Mouse (Mus musculus) kidney, adult 8-10 months (tissue): ENCODE data around the gene Timmdc1.
A peak's percentile ranks its signal among the peaks of the same experiment; 100 is the strongest.
"Not testable (repeated sequence)": the region's sequence is repeated elsewhere in the genome, so short reads cannot be mapped to it uniquely, and the experiment has no call there.

Experiments
- DNase-seq, 2 experiments: peaks; one replicate each; pipeline ENCODE4 v3.0.0; 2022

Gene Timmdc1

DNA sequence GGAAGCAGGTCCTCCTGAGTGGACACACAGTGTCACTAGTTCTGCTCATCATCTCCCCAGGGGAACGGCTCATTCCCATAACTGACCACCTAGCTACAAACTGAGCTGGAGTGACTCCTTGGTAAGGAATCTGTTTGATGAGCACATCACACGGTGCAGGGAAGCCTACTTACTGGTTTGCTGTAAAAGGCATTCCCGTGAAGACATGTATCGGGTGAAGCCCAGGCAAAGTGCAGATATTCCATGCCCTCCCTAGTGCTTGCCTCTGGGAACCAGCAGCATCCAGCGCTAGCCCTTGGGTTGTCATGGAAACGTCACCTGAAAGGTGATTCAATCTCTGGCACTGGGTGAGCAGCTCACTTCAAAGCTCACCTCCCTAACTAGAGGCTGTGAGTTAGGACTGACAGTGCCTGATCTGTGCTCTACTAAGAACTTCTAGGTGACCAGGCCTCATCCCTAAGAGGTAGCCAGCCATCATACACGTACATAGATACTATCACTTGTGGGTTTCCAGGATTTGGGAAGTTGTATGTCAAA, 25.8 kb downstream of the Timmdc1 start:
- DNase-seq = no peak

DNA sequence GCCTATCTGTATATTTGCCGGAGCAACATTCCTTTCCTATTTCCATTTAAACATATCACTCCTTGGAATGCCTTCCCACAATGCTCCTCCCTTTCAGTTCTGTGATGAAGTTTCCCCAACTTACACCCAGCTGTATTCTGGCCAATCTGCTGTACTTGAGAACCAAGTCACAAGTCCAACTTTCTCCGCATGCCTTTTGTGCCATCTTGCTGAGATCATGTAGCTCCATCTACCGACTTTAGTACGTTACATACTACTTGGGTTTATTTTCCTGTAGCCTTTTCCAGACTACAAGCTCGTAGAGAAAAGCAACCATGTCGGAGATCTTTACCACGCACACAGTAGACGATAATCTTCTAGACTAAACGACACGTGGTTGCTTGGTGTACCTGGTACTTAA, 28.6 kb downstream of the Timmdc1 start:
- peak in 1 of 2 experiments; percentile 30 for DNase-seq

DNA sequence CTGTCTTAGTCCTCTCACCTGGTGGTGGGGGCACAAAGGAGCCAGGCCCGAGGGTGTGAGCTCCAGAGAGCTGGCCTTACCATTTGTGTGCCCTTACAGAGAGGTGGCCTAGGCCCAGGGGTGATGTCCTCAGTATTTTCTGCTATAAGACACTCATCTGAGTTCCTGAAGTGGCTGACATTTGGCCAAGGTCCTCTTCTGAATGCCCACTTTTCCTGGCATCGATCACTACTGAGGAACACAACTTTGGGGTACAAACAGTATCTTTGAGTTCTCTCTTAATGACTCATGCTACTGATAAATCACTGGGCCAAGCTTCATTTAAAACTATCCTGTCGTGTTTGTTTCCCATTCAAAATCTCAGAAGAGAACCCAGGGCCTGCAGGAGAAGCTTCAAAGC, 29.9 kb downstream of the Timmdc1 start:
- DNase-seq = no peak

DNA sequence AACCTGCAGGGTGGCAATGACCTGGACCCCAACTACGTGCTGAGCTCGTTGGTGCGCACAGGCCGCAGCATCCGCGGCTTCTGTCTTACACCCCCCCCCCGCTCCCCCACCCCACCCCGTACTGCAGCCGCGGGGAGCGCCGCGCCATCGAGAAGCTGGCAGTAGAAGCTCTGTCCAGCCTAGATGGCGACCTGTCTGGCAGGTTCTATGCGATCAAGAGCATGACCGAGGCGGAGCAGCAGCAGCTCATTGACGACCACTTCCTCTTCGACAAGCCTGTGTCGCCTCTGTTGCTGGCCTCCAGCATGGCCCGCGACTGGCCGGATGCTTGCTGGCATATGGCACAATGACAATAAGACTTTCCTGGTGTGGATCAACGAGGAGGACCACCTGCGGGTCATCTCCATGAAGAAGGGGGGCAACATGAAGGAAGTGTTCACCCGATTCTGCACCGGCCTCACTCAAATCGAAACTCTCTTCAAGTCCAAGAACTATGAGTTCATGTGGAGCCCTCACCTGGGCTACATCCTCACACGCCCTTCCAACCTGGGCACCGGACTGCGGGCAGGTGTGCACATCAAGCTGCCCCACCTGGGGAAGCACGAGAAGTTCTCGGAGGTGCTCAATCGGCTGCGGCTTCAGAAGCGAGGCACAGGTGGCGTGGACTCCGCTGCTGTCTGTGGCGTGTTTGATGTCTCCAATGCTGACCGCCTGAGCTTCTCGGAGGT, 38.7 kb downstream of the Timmdc1 start:
- no peak for DNase-seq

DNA sequence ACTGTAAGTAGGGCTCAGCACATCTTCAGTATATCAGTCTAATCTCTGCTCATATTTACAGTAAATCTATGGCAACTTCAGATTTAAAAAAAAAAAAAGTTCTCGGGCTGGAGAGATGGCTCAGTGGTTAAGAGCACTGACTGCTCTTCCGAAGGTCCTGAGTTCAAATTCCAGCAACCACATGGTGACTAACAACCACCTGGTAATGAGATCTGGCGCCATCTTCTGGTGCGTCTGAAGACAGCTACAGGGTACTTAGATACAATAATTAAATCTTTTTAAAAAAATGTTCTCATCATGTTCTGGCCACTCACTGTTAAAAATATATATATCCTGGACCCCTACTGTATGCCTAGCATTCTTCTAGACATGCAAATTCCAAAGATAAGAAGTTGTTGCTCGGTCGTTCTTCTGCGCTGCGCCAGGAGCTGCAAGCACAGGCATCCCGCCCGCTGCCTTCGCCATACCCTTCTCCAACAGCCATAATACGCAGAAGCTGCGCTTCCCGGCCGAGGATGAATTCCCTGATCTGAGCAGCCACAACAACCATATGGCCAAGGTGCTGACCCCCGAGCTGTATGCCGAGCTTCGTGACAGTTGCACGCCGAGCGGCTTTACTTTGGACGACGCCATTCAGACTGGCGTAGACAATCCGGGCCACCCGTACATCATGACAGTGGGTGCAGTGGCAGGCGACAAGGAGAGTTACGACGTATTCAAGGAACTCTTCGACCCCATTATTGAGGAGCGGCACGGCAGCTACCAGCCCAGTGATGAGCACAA, 39.5 kb downstream of the Timmdc1 start:
- DNase-seq = peak in 1 of 2 experiments; percentile 20

DNA sequence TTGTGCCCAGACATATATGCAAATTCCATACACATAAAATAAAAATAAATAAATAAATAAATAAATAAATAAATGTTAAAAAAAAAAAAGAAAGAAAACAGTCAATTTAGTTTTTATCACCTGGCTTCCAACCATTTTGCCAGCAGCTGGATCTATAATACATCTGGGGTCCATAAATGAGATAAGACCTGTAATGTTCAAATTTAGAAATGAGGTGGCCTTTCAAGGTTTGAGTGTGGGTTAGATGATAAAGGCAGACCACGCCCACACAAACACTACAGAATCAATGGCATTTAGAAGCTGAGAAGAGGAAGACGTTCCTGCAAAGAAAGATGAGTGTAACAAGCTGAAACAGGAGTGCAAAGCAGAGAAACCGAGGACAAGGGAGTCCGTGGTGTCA, 41.1 kb downstream of the Timmdc1 start:
- no peak for DNase-seq

DNA sequence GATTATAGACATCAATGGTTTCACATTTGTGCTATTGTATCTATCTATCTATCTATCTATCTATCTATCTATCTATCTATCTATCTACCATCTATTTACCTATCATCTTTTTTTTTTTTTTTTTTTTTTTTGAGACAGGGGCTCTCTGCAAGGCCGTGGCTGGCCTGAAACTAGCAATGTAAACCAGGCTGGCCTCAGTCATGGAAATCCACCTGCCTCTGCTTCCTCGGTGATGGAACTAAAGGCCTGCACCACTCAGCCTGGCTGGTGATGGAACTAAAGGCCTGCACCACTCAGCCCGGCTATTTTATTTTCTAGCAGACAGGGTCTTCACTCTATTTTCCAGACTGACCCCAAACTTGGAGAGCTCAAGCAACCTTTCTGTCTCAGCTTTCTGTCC, 44.2 kb downstream of the Timmdc1 start:
- DNase-seq = no peak

DNA sequence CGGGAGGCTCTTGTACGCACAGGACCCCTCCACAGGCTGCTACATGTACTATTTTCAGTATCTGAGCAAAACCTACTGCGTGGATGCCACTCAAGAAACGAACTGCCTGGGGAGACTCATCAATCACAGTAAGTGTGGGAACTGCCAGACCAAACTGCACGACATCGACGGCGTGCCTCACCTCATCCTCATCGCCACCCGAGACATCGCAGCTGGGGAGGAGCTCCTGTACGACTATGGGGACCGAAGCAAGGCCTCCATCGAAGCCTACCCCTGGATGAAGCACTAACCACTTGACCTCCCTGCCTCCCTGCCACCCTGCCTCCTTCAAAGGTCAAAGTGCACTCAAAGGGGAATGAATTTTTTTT, 45.2 kb downstream of the Timmdc1 start:
- not testable (repeated sequence) for DNase-seq

DNA sequence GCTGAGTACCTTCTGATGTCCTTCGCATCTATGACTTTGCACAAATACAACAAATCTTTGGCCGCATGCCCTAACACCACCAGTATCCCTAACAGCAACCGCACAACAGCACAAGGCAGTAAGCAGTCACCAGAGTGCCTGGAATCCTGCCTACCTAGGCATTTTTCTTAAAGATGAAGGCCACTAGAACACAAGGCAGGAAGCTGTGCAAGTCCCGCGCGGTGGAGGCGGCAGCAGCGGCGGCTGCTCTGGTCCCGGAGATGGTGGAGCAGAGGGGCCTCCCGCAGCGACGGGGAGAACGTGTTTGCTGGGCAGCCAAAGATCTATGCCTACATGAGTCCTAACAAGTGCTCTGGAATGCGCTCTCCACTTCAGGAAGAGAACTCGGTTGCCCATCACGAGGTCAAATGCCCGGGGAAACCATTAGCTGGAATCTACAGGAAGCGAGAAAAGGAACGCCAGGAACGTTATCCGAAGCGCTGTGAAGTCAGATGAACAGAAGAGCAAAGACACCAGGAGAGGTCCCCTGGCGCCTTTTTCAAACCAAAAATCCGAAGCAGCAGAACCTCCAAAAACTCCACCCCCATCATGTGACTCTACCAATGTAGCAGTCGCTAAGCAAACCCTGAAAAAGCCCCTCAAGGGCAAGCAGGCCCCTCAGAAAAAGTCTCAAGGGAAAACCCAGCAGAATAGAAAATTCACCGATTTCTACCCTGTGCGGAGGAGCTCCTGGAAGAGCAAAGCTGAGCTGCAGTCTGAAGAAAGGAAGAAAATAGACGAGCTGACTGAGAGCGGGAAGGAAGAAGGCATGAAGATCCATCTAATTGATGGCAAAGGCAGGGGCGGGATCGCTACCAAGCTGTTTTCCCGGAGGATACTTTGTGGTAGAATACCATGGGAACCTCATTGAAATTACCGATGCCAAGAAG, 45.9 kb downstream of the Timmdc1 start:
- peak in 1 of 2 experiments; percentile 19 for DNase-seq

DNA sequence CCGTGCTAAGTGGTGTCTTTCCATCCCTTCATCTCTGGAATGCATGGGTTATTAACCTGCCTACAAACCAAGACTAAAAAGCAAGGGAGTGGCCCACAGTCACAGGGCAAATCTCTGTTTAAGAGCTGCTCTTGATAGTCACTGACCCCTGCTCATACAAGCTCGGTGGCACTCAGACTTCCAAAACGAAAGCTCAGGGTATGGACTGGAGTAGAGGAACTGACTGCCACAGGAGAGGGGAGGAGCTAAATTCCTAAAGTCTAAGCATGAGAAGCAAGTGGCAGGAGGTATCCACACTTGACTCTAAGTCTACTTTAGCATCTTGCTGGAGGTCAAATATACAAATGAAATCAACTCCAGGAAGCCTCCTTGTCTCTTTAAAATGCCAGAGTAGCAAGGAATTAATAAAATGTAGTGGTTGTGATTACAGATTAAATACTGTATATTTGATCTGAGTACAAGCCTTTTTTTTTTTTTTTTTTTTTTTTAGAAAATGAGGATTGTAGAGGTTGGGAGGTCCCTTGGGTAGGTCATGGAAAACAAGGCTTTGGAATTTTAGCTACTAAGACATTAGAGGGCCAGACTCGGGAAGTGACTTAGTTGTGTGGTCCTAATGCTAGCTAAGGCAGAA, 46.7 kb downstream of the Timmdc1 start:
- DNase-seq = no peak

DNA sequence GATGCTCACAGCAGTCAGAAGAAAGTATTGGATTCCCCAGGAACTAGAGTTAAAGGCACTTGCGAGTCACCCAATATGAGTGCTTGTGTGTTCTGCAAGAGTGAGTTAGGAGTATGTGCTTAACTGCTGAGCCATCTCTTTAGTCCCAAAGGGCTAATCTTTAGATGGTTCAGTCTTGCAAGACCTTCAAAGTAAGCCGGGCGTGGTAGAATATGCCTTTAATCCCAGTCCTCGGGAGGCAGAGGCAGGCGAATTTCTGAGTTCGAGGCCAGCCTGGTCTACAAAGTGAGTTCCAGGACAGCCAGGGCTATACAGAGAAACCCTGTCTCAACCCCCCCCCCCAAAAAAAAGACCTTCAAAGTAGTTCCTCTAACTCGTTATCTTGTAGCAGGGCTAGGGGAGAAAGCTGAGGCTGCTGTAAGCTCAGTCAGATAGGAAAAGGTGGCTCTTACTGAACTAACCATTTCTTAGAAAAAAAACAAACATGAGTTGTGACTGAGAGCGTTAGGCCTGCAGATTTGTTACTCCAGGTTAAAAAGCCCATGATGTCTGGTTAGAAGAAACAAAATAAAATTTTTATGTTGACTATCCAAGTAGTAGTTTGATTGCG, 47.7 kb downstream of the Timmdc1 start:
- no peak for DNase-seq

DNA sequence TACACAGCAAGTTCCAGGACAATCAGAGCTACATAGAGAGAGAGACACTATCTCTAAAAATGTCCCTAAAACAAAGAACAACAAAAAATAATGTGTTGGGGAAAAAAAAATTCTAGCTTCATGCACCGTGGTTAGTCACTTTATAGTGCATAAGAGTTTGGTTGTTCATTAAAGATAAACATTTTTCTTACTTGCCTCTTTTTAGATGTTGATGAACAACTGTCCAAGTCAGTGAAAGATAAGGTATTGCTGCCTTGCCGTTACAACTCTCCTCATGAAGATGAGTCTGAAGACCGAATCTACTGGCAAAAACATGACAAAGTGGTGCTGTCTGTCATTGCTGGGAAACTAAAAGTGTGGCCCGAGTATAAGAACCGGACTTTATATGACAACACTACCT, 48.8 kb downstream of the Timmdc1 start:
- no peak for DNase-seq

DNA sequence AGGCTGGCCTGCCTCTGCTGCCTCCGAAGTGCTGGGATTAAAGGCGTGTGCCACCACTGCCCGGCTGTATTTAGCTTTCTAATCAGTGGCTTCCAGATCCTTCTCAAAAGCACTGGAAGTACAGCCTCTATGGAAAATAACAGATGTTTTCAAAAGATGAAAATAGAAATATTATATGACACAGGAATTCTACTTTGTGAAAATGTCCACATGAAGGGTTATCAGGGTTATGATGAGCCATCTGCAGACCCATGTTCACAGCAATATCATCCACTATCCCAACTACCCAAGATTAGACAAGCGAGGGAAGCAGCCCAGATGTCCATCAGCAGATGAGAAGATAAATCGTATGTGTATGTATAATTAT, 50.0 kb downstream of the Timmdc1 start:
- DNase-seq = no peak

DNA sequence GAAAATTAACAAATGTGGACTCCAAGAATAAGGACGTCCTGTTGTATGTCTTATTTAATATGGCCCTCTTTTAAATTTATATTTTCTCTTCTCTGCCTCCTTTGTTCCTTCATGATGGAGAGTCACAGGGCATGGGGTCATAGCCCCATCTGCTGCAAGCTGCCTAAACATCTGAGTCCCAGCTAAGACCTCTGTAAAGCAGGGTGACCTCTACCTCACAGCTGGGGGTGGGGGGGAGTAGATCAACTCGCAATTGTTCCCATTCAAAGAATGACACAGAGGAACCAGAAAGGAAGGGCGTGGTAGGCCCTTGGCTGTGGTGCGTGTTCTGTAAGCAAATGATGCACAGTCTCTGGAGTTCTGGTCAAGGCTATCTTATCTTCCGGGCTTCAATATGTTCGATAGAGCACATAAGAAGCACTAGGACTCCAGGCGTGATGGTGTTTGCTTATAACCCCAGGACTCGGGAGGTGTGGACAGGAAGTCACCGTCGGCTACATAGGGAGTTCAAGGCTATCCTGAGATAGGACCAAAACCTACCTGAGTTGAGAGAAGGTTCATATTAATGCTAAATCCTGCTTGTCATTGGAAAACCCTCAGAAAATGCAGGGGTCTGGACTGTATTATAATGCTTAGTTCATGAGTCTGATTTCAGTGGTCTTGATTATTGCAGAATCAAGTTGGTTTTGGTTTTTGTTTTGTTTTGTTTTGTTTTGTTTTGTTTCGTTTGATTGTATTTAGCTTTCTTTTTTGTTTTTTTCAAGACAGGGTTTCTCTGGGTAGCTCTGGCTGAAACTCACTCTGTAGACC, 50.6 kb downstream of the Timmdc1 start:
- DNase-seq = no peak

DNA sequence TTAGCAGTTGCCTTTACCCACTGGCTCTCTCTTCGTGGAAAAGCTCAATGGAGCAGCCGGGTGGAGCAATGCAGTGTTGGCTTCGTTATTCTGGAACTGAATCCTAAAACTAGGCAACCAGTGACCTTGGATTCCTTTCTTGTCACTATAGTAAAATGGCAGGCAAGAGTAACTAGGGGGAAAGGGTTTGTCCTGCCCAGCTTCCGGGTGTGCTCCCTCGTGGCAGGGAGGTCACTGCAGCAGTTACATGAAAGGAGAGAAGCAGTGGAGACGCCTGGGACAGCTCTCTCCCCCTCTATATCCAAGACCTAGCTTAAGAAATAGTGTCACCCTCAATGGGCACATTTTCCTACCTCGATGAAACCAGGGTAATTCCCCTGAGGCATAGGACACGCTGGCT, 53.0 kb downstream of the Timmdc1 start:
- no peak for DNase-seq

DNA sequence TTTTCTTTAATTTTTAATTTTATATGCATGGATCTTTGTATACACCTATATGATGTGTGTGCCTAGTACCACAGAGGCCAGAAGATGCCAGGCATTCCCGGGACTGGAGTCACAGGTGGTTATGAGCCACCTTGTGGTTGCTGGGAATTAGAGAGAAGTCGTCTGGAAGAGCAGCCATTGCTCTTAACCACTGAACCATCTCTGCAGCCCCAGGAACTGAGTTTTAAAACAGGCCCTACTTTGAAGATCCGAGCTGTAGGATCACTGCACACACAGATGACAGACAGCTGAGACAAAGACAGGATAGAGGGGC, 53.8 kb downstream of the Timmdc1 start:
- DNase-seq = peak in 1 of 2 experiments; percentile 19

DNA sequence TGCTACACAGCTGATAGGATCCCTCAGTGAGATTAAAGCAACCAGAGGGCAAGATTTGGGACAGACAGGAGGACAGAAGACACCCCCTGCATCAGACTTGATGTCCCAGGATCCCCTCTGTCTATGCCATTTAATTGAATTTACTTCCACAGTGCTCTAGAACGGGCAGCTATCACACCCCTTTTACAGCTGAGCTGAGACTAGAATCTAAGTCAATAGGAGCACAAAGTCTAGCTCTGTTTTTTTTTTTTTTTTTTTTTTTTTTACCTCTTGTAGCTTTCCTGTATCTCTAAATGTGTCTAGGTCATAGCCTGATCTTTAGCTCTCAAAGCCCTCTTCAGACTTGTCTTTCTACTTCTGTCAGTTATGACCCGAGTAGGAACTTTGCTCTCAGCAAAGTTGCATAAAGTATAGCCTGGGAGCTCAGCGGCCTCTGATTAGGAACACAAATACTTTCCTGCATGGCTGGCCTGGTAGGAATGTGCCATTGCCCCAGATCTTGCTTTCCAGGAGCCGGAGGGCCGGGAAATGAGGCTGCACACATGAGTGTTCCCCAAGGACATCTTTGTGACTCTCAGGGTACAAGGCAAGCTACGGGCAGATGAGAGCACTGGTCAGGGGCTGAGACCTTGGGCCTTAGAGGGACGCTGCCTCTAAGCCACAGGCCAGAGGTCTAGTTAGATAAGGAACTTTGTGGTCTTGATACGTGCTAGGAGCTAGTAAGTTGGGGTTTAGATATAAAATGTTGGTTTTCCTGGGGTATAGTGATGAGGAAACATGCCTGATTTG, 54.4 kb downstream of the Timmdc1 start:
- peak in 1 of 2 experiments; percentile 21 for DNase-seq

DNA sequence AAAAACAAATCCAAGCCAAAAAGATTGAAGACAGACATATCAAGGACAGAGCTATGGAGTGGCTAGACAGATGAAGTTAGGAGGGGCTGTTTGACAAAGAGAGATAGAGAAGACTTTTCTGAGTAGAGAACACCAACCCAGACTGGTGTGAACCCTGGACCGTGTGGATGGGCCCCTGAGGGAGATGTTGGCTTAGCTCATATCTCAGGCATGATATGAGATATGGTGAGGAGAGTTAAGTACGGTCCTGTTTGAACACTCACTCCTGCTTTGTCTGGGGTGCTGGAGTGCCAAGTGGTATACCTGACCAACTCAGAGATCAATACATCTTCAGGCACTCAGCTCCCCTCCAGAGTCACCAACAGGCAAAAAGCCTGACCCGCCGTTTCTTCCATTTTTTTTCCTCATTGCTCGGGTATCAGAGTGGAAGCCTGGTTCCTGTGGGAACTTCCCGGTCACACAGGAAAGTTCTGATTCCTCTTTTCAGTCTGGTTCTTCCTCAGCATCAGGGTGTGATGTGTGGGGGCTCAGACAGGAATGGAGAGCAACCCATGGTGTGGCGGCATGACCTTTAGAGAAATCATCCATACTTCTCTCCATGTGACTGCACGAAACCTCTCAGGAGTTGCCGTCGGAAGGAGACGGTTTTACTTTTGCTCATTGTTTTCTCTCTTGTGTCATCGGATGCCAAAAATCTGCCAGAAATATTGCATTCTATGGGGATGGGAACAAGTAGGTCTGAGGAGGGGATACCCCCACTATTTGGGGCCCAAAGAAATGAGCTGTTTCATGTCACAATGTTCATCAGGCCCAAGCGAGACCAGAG, 55.2 kb downstream of the Timmdc1 start:
- no peak for DNase-seq

DNA sequence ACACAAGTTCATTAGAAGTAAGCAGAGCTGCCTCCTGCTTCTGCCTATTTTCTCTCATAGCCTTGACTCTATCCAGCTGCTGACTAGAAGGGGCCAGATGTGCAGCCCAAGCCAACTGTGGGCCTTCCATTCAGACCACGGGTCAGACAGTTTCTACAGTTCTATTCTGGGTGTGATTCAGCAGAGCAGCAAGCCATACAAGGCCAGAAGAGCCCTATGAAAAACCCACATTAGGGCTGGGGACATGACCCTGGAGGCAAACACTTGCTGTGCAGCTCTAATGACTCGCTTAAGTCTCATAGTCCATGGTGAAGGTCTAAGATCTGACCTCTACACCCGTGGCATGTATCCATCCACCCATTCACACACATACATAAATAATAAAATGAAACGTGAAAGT, 56.4 kb downstream of the Timmdc1 start:
- no peak for DNase-seq

DNA sequence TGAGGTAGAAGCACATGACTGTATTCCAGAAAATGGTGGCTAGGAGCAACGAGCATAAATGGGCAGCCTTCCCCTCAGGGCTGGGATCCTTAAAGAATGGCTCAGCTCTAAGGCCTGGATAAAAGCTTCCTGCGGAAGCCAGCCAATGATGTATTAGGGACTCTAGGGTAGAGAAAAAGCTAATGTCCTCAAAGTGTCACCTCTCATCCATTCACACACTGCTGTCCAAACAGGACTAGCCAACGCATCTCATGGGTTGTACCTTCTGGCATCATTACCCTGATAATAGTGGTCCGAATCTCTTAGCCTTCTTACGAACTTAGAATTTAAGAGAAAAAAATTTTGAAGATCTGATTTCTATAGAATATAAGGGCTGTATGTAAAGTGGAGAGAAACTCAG, 59.2 kb downstream of the Timmdc1 start:
- no peak for DNase-seq
